Mouse (Mus musculus): ENCODE results near the gene Coq8a. TPM values are rescaled to one million over a fixed set of nuclear protein-coding genes. Genes with fewer than 3 reads are reported as not detected.

Gene Coq8a
- polyA plus RNA-seq, 1 experiment from 2014 or later, result 7.8 TPM

DNA sequence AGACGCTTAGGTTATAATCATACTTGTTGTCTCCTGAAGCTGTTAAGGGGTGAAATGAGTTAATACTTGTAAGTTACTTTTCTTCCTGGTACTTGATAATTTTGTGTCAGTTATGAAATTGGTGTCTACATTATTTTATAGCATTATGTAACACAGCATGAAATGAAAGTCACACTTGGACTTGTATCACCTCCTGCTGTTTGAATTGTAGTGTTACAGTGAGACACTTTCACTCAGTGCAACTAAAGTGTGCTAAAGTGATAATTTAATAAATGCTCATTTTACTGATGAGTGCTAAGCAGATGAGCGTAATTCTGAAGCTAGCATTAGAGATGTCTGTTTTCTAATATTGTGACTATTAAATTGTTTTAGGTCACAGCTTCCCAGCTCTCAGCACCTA is 58.4 kb downstream of the Coq8a start:
- no peak for ATAC-seq (ENCODE audit: low FRiP score, low read depth)
- no peak overlapping the region for H3K9ac ChIP-seq
- H3K4me1 ChIP-seq, result peaks cover 7% of the 10 kb centered on the region
- no peak overlapping the region for H3K27ac ChIP-seq
- no peak overlapping the region for H3K4me2 ChIP-seq (replicated peaks)
- no peaks in the 10 kb centered on the region for H3K27me3 ChIP-seq
- no peak overlapping the region for H3K4me3 ChIP-seq
- H3K36me3 ChIP-seq, result peaks cover 60% of the 10 kb centered on the region
- H3K9me3 ChIP-seq, result no peaks in the 10 kb centered on the region
- 97% methylated on average over 2 of the region's 2 CpGs for WGBS

DNA sequence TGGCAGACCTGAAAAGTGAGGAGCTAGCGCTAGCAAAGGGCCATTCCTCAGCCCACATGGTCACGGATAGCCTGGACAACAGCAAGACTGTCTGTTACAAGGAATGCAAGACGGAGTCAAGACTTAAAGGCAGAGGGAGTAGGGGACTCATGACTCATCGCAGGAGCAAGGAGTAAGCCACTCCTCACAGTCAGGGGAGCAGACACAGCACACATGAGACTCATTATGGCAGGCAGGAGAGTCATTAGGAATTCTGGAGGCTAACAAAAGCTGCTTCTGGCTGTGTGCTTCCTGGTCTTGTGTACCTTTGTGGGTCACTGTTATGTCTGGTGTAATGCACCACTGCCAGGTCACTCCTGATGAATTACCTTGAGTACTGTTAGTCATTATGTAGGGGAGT is 60.2 kb downstream of the Coq8a start:
- no peak for ATAC-seq (ENCODE audit: low FRiP score, low read depth)
- Histone ChIP-seq H3K4me2 (replicated peaks) (no peak overlapping the region), H3K27ac (0 out of 2 replicates have a peak overlapping the region, but pooled peaks have one; percentile 22), H3K9ac (no peak overlapping the region), H3K4me3 (no peak overlapping the region), H3K36me3 (peaks cover 48% of the 10 kb centered on the region), H3K9me3 (no peaks in the 10 kb centered on the region), H3K4me1 (peaks cover 7% of the 10 kb centered on the region), H3K27me3 (no peaks in the 10 kb centered on the region)
- 39% methylated on average over 4 of the region's 4 CpGs for WGBS

DNA sequence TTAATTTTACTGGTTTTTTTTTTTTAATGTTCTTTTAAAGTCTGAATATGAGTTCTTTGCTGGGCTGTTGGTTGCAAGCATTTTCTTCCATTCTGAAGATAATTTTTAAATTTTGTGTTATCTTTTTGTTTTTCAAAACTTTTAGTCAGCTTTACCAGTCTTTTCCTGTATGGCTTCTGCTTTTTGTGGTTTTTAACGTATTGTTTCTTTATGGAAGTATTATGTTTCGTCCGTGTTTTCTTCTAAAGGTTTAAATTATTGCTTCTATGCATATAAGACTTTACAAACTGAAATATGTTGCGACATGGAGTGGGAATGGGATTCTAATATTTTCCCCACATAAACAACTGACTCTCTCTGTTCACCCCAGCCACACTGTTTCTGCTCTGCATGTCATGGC is 67.2 kb downstream of the Coq8a start:
- no peaks in the 10 kb centered on the region for H3K4me1 ChIP-seq
- no peak overlapping the region for H3K4me2 ChIP-seq (replicated peaks)
- WGBS, result 86% methylated on average over 4 of the region's 4 CpGs
- no peaks in the 10 kb centered on the region for H3K9me3 ChIP-seq
- H3K27ac ChIP-seq, result no peak overlapping the region
- no peak overlapping the region for H3K9ac ChIP-seq
- ATAC-seq (ENCODE audit: low FRiP score, low read depth), result no peak
- H3K4me3 ChIP-seq, result no peak overlapping the region
- no peaks in the 10 kb centered on the region for H3K27me3 ChIP-seq
- H3K36me3 ChIP-seq, result peaks cover 14% of the 10 kb centered on the region

DNA sequence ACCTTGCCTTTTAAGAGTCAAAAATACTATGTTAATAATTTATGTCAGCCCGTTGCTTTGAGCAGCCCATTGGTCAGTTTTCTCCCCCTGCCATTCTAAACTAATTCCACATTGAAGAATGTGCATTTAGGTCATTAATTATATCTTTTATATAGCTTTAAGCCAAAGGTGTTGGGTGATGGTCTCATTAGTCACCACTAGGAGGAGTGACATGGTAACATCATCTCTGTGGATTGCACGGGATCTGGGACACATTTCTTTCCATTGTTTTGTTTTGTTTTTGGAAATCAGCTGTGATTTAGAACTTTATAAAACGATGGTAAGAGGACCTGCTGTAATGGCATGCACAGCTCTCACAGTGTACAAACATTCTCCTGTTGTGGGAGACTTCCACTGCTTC is 68.0 kb downstream of the Coq8a start:
- Histone ChIP-seq H3K9ac (no peak overlapping the region), H3K4me1 (no peaks in the 10 kb centered on the region), H3K27ac (no peak overlapping the region), H3K9me3 (no peaks in the 10 kb centered on the region), H3K4me2 (replicated peaks) (no peak overlapping the region), H3K27me3 (no peaks in the 10 kb centered on the region), H3K36me3 (peaks cover 6% of the 10 kb centered on the region), H3K4me3 (no peak overlapping the region)
- 60% methylated on average over 3 of the region's 3 CpGs for WGBS
- no peak for ATAC-seq (ENCODE audit: low FRiP score, low read depth)

DNA sequence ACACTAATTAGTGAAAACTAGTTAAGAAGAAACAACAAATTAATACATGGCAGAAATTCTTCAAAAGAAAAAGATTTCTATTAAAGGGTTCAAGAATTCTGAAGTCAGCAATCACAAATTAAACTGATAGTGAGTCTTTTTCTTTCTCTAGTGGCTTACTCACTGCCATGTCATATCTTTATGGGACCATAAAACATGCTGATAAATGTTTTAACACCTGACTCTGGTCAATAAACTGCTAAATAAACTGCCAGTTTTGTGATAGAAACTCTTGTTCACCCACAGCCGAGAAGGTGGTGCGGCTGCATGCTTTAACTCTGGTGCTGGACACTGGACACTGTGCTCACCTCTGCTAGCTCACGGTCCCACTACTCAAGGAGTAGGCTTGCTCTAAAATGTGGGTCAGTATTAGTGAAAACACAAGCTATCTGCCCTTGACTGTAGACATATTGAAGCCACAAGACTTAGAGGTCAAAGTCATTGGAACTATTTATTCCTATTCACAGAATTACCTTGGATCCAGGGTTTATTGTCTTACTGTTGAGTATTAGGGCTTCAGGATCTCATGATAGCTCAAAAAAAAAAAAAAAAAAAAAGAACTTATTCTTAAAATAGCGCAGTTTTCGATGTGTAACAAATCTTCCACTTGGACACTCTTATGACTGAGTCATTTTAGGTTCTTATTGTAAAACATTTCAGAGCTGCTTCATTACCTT is 71.2 kb downstream of the Coq8a start:
- no peak for ATAC-seq (ENCODE audit: low FRiP score, low read depth)
- no peak overlapping the region for H3K9ac ChIP-seq
- no peak overlapping the region for H3K4me3 ChIP-seq
- H3K9me3 ChIP-seq, result no peaks in the 10 kb centered on the region
- no peak overlapping the region for H3K27ac ChIP-seq
- H3K4me2 ChIP-seq (replicated peaks), result no peak overlapping the region
- no peaks in the 10 kb centered on the region for H3K27me3 ChIP-seq
- peaks cover 7% of the 10 kb centered on the region; the same call in 1 of the 2 replicates for H3K36me3 ChIP-seq
- whole genome bisulfite sequencing, result 83% methylated on average over 5 of the region's 5 CpGs
- H3K4me1 ChIP-seq, result no peaks in the 10 kb centered on the region

DNA sequence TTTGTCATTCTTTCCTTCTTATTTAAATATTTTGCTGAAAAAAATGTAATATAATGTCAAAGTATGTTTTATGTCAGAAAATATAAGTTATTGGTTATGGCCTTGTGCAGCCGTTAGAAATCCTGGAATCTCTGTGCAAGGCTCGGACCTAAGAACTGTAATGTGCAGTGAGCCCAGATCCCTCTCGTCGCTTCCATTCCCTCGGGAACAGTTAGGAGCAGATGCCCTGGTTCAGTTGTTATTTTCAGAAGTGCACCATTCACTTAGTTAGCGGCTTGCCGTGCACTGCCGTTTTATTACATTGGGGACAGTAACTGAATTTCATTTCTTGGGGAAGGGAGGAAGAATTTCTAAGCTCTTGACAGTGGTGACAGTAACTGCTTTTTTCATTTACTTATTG is 81.2 kb downstream of the Coq8a start:
- Histone ChIP-seq H3K9ac (no peak overlapping the region), H3K9me3 (no peaks in the 10 kb centered on the region), H3K4me1 (0 out of 2 replicates have a peak, but pooled peaks cover 2% of the 10 kb centered on the region), H3K27me3 (no peaks in the 10 kb centered on the region), H3K27ac (no peak overlapping the region), H3K4me2 (replicated peaks) (no peak overlapping the region), H3K4me3 (no peak overlapping the region), H3K36me3 (peaks cover 23% of the 10 kb centered on the region)
- 55% methylated on average over 8 of the region's 8 CpGs for WGBS
- no peak for ATAC-seq (ENCODE audit: low FRiP score, low read depth)

DNA sequence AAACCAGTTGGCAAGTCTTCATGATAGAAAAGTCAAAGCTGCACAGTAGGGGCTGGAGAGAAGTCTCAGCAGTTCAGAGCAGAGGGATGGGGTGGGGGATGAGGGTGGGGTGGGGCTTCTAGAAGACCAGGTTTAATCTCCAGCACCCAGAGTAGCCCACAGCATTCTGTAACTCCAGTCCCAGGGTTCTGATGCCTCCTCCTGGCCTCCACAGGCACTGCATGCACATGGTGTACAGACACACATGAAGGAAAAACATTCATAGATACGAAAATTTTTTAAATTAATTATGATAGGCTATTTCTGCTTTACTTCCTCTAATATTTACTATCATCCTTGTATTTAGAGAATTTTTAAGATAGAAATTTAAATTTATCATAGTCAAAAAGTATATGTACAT is 82.9 kb downstream of the Coq8a start:
- Histone ChIP-seq H3K9me3 (no peaks in the 10 kb centered on the region), H3K27me3 (no peaks in the 10 kb centered on the region), H3K4me3 (no peak overlapping the region), H3K4me2 (replicated peaks) (no peak overlapping the region), H3K36me3 (peaks cover 23% of the 10 kb centered on the region), H3K27ac (no peak overlapping the region), H3K9ac (no peak overlapping the region), H3K4me1 (0 out of 2 replicates have a peak, but pooled peaks cover 2% of the 10 kb centered on the region)
- 77% methylated on average over 1 of the region's 1 CpGs for WGBS
- ATAC-seq (ENCODE audit: low FRiP score, low read depth), result no peak

Other genes with a start within 250 kb of the Coq8a start
- 20.4 and 22.3 TPM in 2 replicates for gene Cdc42bpa, start 239.1 kb downstream of the Coq8a start, polyA plus RNA-seq (2015; fragmentation: Nextera tagmentation; extraction: Ambion mirVana)
- gene Psen2, start 63.8 kb upstream of the Coq8a start, polyA plus RNA-seq (2015; fragmentation: Nextera tagmentation; extraction: Ambion mirVana), result 14.5 and 14.9 TPM in 2 replicates
- 9.5 and 10.1 TPM in 2 replicates for gene Itpkb, start 130.9 kb upstream of the Coq8a start, polyA plus RNA-seq (2015; fragmentation: Nextera tagmentation; extraction: Ambion mirVana)